Mouse (Mus musculus): ENCODE results near the gene Pold1. TPM values are rescaled to one million over a fixed set of nuclear protein-coding genes. Genes with fewer than 3 reads are reported as not detected.

Gene Pold1
- polyA plus RNA-seq, 1 experiment from 2014 or later, result 58.5 TPM

- no peak for ATAC-seq (ENCODE audit: low FRiP score)
- Histone ChIP-seq H3K27ac (ENCODE audit: low read depth, low read length) (no peak overlapping the region), H3K4me2 (no peak overlapping the region), H3K36me3 (ENCODE audit: control insufficient read depth, insufficient read depth, low read length) (no peaks in the 10 kb centered on the region), H3K27me3 (ENCODE audit: control insufficient read depth, insufficient read depth, low read length) (peaks cover 18% of the 10 kb centered on the region), H3K4me1 (ENCODE audit: control insufficient read depth, insufficient read depth, low read length) (peaks cover 22% of the 10 kb centered on the region), H3K4me3 (ENCODE audit: low read depth, low read length) (no peak overlapping the region), H3K9ac (ENCODE audit: low read length) (no peak overlapping the region), H3K9me3 (ENCODE audit: control insufficient read depth, low read length) (no peaks in the 10 kb centered on the region)
- DNase-seq (ENCODE audit: low spot score, missing footprints), result peak; percentile 62
- 91% methylated on average over 6 of the region's 6 CpGs for WGBS
Observed at GRCm38 (mm10) chr7:44585606-44586005, 37.0 kb upstream of the Pold1 start.

GRCm38 (mm10) chr7:44584921-44585320 lies 36.3 kb upstream of the Pold1 start:
- Histone ChIP-seq H3K36me3 (ENCODE audit: control insufficient read depth, insufficient read depth, low read length) (no peaks in the 10 kb centered on the region), H3K27me3 (ENCODE audit: control insufficient read depth, insufficient read depth, low read length) (peaks cover 18% of the 10 kb centered on the region), H3K4me2 (no peak overlapping the region), H3K4me1 (ENCODE audit: control insufficient read depth, insufficient read depth, low read length) (peaks cover 18% of the 10 kb centered on the region), H3K4me3 (ENCODE audit: low read depth, low read length) (no peak overlapping the region), H3K27ac (ENCODE audit: low read depth, low read length) (no peak overlapping the region), H3K9me3 (ENCODE audit: control insufficient read depth, low read length) (no peaks in the 10 kb centered on the region), H3K9ac (ENCODE audit: low read length) (no peak overlapping the region)
- 84% methylated on average over 6 of the region's 6 CpGs for whole genome bisulfite sequencing
- DNase-seq (ENCODE audit: low spot score, missing footprints) (peak; percentile 70), ATAC-seq (ENCODE audit: low FRiP score) (no peak)

GRCm38 (mm10) chr7:44584265-44584804 lies 35.7 kb upstream of the Pold1 start:
- H3K4me1 ChIP-seq (ENCODE audit: control insufficient read depth, insufficient read depth, low read length), result peaks cover 14% of the 10 kb centered on the region
- no peak overlapping the region for H3K4me2 ChIP-seq
- no peak overlapping the region for H3K4me3 ChIP-seq (ENCODE audit: low read depth, low read length)
- WGBS, result 88% methylated on average over 4 of the region's 4 CpGs
- no peaks in the 10 kb centered on the region for H3K36me3 ChIP-seq (ENCODE audit: control insufficient read depth, insufficient read depth, low read length)
- H3K27ac ChIP-seq (ENCODE audit: low read depth, low read length), result no peak overlapping the region
- H3K9me3 ChIP-seq (ENCODE audit: control insufficient read depth, low read length), result no peaks in the 10 kb centered on the region
- ATAC-seq (ENCODE audit: low FRiP score) (no peak), DNase-seq (ENCODE audit: low spot score, missing footprints) (peak; percentile 12)
- H3K27me3 ChIP-seq (ENCODE audit: control insufficient read depth, insufficient read depth, low read length), result peaks cover 16% of the 10 kb centered on the region
- no peak overlapping the region for H3K9ac ChIP-seq (ENCODE audit: low read length)

GRCm38 (mm10) chr7:44583146-44583545 lies 34.5 kb upstream of the Pold1 start:
- peaks cover 2% of the 10 kb centered on the region; the same call in 1 of the 2 replicates for H3K9me3 ChIP-seq (ENCODE audit: control insufficient read depth, low read length)
- peaks cover 9% of the 10 kb centered on the region for H3K27me3 ChIP-seq (ENCODE audit: control insufficient read depth, insufficient read depth, low read length)
- H3K4me2 ChIP-seq, result no peak overlapping the region
- H3K4me3 ChIP-seq (ENCODE audit: low read depth, low read length), result no peak overlapping the region
- no peak overlapping the region for H3K27ac ChIP-seq (ENCODE audit: low read depth, low read length)
- peak; percentile 62 for DNase-seq (ENCODE audit: low spot score, missing footprints)
- no peak for ATAC-seq (ENCODE audit: low FRiP score)
- no peaks in the 10 kb centered on the region for H3K36me3 ChIP-seq (ENCODE audit: control insufficient read depth, insufficient read depth, low read length)
- H3K4me1 ChIP-seq (ENCODE audit: control insufficient read depth, insufficient read depth, low read length), result peaks cover 8% of the 10 kb centered on the region; the same call in 1 of the 2 replicates
- WGBS, result 96% methylated on average over 1 of the region's 1 CpGs
- no peak overlapping the region for H3K9ac ChIP-seq (ENCODE audit: low read length)

- H3K4me1 ChIP-seq (ENCODE audit: control insufficient read depth, insufficient read depth, low read length), result peaks cover 4% of the 10 kb centered on the region; the same call in 1 of the 2 replicates
- DNase-seq (ENCODE audit: low spot score, missing footprints), result no peak
- H3K27ac ChIP-seq (ENCODE audit: low read depth, low read length), result no peak overlapping the region
- H3K36me3 ChIP-seq (ENCODE audit: control insufficient read depth, insufficient read depth, low read length), result no peaks in the 10 kb centered on the region
- H3K9ac ChIP-seq (ENCODE audit: low read length), result no peak overlapping the region
- 82% methylated on average over 5 of the region's 5 CpGs for WGBS
- ATAC-seq (ENCODE audit: low FRiP score), result no peak
- no peak overlapping the region for H3K4me2 ChIP-seq
- H3K4me3 ChIP-seq (ENCODE audit: low read depth, low read length), result no peak overlapping the region
- H3K27me3 ChIP-seq (ENCODE audit: control insufficient read depth, insufficient read depth, low read length), result peaks cover 5% of the 10 kb centered on the region; the same call in 1 of the 2 replicates
- peaks cover 2% of the 10 kb centered on the region; the same call in 1 of the 2 replicates for H3K9me3 ChIP-seq (ENCODE audit: control insufficient read depth, low read length)
Observed at GRCm38 (mm10) chr7:44582709-44583108, 34.1 kb upstream of the Pold1 start.

- H3K36me3 ChIP-seq (ENCODE audit: control insufficient read depth, insufficient read depth, low read length), result no peaks in the 10 kb centered on the region
- no peak overlapping the region for H3K4me3 ChIP-seq (ENCODE audit: low read depth, low read length)
- peak; percentile 57 for DNase-seq (ENCODE audit: low spot score, missing footprints)
- H3K27me3 ChIP-seq (ENCODE audit: control insufficient read depth, insufficient read depth, low read length), result no peaks in the 10 kb centered on the region
- no peak for ATAC-seq (ENCODE audit: low FRiP score)
- H3K9ac ChIP-seq (ENCODE audit: low read length), result no peak overlapping the region
- no peak overlapping the region for H3K4me2 ChIP-seq
- WGBS, result 79% methylated on average over 6 of the region's 6 CpGs
- H3K4me1 ChIP-seq (ENCODE audit: control insufficient read depth, insufficient read depth, low read length), result no peaks in the 10 kb centered on the region
- H3K27ac ChIP-seq (ENCODE audit: low read depth, low read length), result no peak overlapping the region
- H3K9me3 ChIP-seq (ENCODE audit: control insufficient read depth, low read length), result peaks cover 2% of the 10 kb centered on the region; the same call in 1 of the 2 replicates
Observed at GRCm38 (mm10) chr7:44581637-44582036, 33.0 kb upstream of the Pold1 start.

GRCm38 (mm10) chr7:44576333-44576844 lies 27.7 kb upstream of the Pold1 start:
- Histone ChIP-seq H3K9me3 (ENCODE audit: control insufficient read depth, low read length) (peaks cover 2% of the 10 kb centered on the region; the same call in 1 of the 2 replicates), H3K9ac (ENCODE audit: low read length) (no peak overlapping the region), H3K27me3 (ENCODE audit: control insufficient read depth, insufficient read depth, low read length) (no peaks in the 10 kb centered on the region), H3K4me2 (no peak overlapping the region), H3K4me3 (ENCODE audit: low read depth, low read length) (no peak overlapping the region), H3K27ac (ENCODE audit: low read depth, low read length) (no peak overlapping the region), H3K36me3 (ENCODE audit: control insufficient read depth, insufficient read depth, low read length) (no peaks in the 10 kb centered on the region), H3K4me1 (ENCODE audit: control insufficient read depth, insufficient read depth, low read length) (peaks cover 3% of the 10 kb centered on the region; the same call in 1 of the 2 replicates)
- DNase-seq (ENCODE audit: low spot score, missing footprints), result peak; percentile 17
- no peak for ATAC-seq (ENCODE audit: low FRiP score)
- WGBS, result 55% methylated on average over 5 of the region's 5 CpGs

GRCm38 (mm10) chr7:44572956-44573484 lies 24.4 kb upstream of the Pold1 start:
- Histone ChIP-seq H3K27ac (ENCODE audit: low read depth, low read length) (no peak overlapping the region), H3K4me1 (ENCODE audit: control insufficient read depth, insufficient read depth, low read length) (peaks cover 3% of the 10 kb centered on the region; the same call in 1 of the 2 replicates), H3K27me3 (ENCODE audit: control insufficient read depth, insufficient read depth, low read length) (no peaks in the 10 kb centered on the region), H3K4me2 (no peak overlapping the region), H3K36me3 (ENCODE audit: control insufficient read depth, insufficient read depth, low read length) (no peaks in the 10 kb centered on the region), H3K9me3 (ENCODE audit: control insufficient read depth, low read length) (no peaks in the 10 kb centered on the region), H3K4me3 (ENCODE audit: low read depth, low read length) (no peak overlapping the region), H3K9ac (ENCODE audit: low read length) (no peak overlapping the region)
- WGBS, result 80% methylated on average over 5 of the region's 5 CpGs
- peak; percentile 39 for DNase-seq (ENCODE audit: low spot score, missing footprints)
- no peak for ATAC-seq (ENCODE audit: low FRiP score)

GRCm38 (mm10) chr7:44572213-44572701 lies 23.6 kb upstream of the Pold1 start, which contains the start of gene Napsa:
Gene Napsa (plus strand): TSS chr7:44572380.
- DNase-seq (ENCODE audit: low spot score, missing footprints), result peak; percentile 80
- Histone ChIP-seq H3K27ac (ENCODE audit: low read depth, low read length) (no peak within 1 kb of the TSS), H3K27me3 (ENCODE audit: control insufficient read depth, insufficient read depth, low read length) (no peaks in the 10 kb centered on the region)

More at GRCm38 (mm10) chr7:44572213-44572701, 23.6 kb upstream of the Pold1 start, which contains the start of gene Napsa:
- Histone ChIP-seq H3K4me1 (ENCODE audit: control insufficient read depth, insufficient read depth, low read length) (peaks cover 3% of the 10 kb centered on the region; the same call in 1 of the 2 replicates), H3K4me3 (ENCODE audit: low read depth, low read length) (no peak within 1 kb of the TSS), H3K9me3 (ENCODE audit: control insufficient read depth, low read length) (no peaks in the 10 kb centered on the region), H3K36me3 (ENCODE audit: control insufficient read depth, insufficient read depth, low read length) (no peaks in the 10 kb centered on the region), H3K9ac (ENCODE audit: low read length) (no peak within 1 kb of the TSS), H3K4me2 (no peak within 1 kb of the TSS)
- whole genome bisulfite sequencing, result 33% methylated on average over 7 of the region's 7 CpGs
- no peak for ATAC-seq (ENCODE audit: low FRiP score)
